Mouse (Mus musculus) erythroblast, embryonic 14.5 days (primary cell): Measurements from ENCODE around the gene Olfr1496.

Experiments used
- GATA1 ChIP-seq: IDR thresholded peaks from 2 replicates; pipeline ENCODE4 v1.6.1; 2012; ENCODE audit warnings: low read length, inconsistent platforms, mixed read lengths
- TAL1 ChIP-seq: IDR thresholded peaks from 3 replicates; pipeline ENCODE4 v1.6.1; 2012; ENCODE audit warnings: low read length, inconsistent platforms, mixed read lengths

- no peak for TF ChIP-seq GATA1
- TF ChIP-seq TAL1, result no peak
Observed at GRCm38 (mm10) chr19:13830388-13830787, 52.7 kb downstream of the Olfr1496 start, which contains the start of gene Olfr1500.
